Mouse (Mus musculus) urinary bladder, postnatal 25 days (tissue): ENCODE results near the gene Vps13d.

Source experiments
- DNase-seq: peaks from one replicate; pipeline ENCODE4 v3.0.0; 2022; ENCODE audit warnings: low spot score

Vps13d gene

GRCm38 (mm10) chr4:144940796-144941462 is 253.9 kb downstream of the Vps13d start:
- no peak for DNase-seq

- DNase-seq, result no peak
These were observed 254.9 kb downstream of the Vps13d start for GRCm38 (mm10) chr4:144939847-144940411.

- no peak for DNase-seq
These were observed 258.1 kb downstream of the Vps13d start for GRCm38 (mm10) chr4:144936563-144937154.

- DNase-seq, result no peak
These were observed 260.3 kb downstream of the Vps13d start for GRCm38 (mm10) chr4:144934501-144934900.

- DNase-seq, result no peak
These were observed 263.6 kb downstream of the Vps13d start for GRCm38 (mm10) chr4:144931167-144931566.

- DNase-seq, result peak; percentile 61
These were observed 264.4 kb downstream of the Vps13d start for GRCm38 (mm10) chr4:144930366-144930765.

GRCm38 (mm10) chr4:144929811-144930221 is 265.0 kb downstream of the Vps13d start:
- DNase-seq, result peak; percentile 57

GRCm38 (mm10) chr4:144928693-144929436 is 265.9 kb downstream of the Vps13d start:
- no peak for DNase-seq
